Mouse (Mus musculus): ENCODE measurements at regions not wholly inside any gene's neighbourhood (a gene's known extent, or its start where the extent isn't known, plus 50 kb on each side); places are given as distances from the start of the nearest gene placed in this dataset.

- no peak overlapping the region for H3K4me3 ChIP-seq
- H3K9ac ChIP-seq = no peak overlapping the region
- H3K4me1 ChIP-seq = no peaks in the 10 kb centered on the region
- WGBS (ENCODE audit: insufficient replicate concordance) = 62% methylated on average over 1 of the region's 1 CpGs
- ATAC-seq = no peak
- H3K4me2 ChIP-seq = no peak overlapping the region
- no peaks in the 10 kb centered on the region for H3K27me3 ChIP-seq (replicated peaks)
- no peaks in the 10 kb centered on the region for H3K9me3 ChIP-seq (replicated peaks)
- no peaks in the 10 kb centered on the region for H3K36me3 ChIP-seq
- no peak overlapping the region for H3K27ac ChIP-seq
Observed at GRCm38 (mm10) chr16:9408196-9408595, 578.3 kb downstream of the 1810013L24Rik start.

GRCm38 (mm10) chr16:9430509-9430908 lies 564.9 kb downstream of the Grin2a start:
- Histone ChIP-seq H3K4me3 (no peak overlapping the region), H3K4me2 (no peak overlapping the region), H3K27me3 (replicated peaks) (no peaks in the 10 kb centered on the region), H3K9ac (no peak overlapping the region), H3K4me1 (no peaks in the 10 kb centered on the region), H3K27ac (no peak overlapping the region), H3K9me3 (replicated peaks) (no peaks in the 10 kb centered on the region), H3K36me3 (no peaks in the 10 kb centered on the region)
- no peak for ATAC-seq

- H3K4me2 ChIP-seq = no peak overlapping the region
- no peak overlapping the region for H3K4me3 ChIP-seq
- 21% methylated on average over 2 of the region's 2 CpGs for WGBS (ENCODE audit: insufficient replicate concordance)
- H3K36me3 ChIP-seq = no peaks in the 10 kb centered on the region
- ATAC-seq = no peak
- H3K9me3 ChIP-seq (replicated peaks) = no peaks in the 10 kb centered on the region
- H3K9ac ChIP-seq = no peak overlapping the region
- H3K27me3 ChIP-seq (replicated peaks) = no peaks in the 10 kb centered on the region
- no peak overlapping the region for H3K27ac ChIP-seq
- no peaks in the 10 kb centered on the region for H3K4me1 ChIP-seq
Observed at GRCm38 (mm10) chr16:9439300-9439856, 556.0 kb downstream of the Grin2a start.

GRCm38 (mm10) chr16:9439891-9440290 lies 555.5 kb downstream of the Grin2a start:
- Histone ChIP-seq H3K9ac (no peak overlapping the region), H3K36me3 (no peaks in the 10 kb centered on the region)

GRCm38 (mm10) chr16:9452058-9452457 lies 543.3 kb downstream of the Grin2a start:
- Histone ChIP-seq H3K27ac (no peak overlapping the region), H3K36me3 (no peaks in the 10 kb centered on the region), H3K4me1 (no peaks in the 10 kb centered on the region), H3K27me3 (replicated peaks) (no peaks in the 10 kb centered on the region), H3K9ac (no peak overlapping the region), H3K4me3 (no peak overlapping the region), H3K4me2 (no peak overlapping the region), H3K9me3 (replicated peaks) (no peaks in the 10 kb centered on the region)
- ATAC-seq = no peak
- WGBS (ENCODE audit: insufficient replicate concordance) = 71% methylated on average over 4 of the region's 4 CpGs

More at GRCm38 (mm10) chr16:9439891-9440290, 555.5 kb downstream of the Grin2a start:
- Histone ChIP-seq H3K9me3 (replicated peaks) (no peaks in the 10 kb centered on the region), H3K27ac (no peak overlapping the region), H3K4me2 (no peak overlapping the region), H3K27me3 (replicated peaks) (no peaks in the 10 kb centered on the region), H3K4me3 (no peak overlapping the region), H3K4me1 (no peaks in the 10 kb centered on the region)
- ATAC-seq = no peak
- 61% methylated on average over 1 of the region's 1 CpGs for WGBS (ENCODE audit: insufficient replicate concordance)

- Histone ChIP-seq H3K4me2 (no peak overlapping the region), H3K27me3 (replicated peaks) (no peaks in the 10 kb centered on the region), H3K36me3 (no peaks in the 10 kb centered on the region), H3K4me1 (no peaks in the 10 kb centered on the region), H3K9me3 (replicated peaks) (no peaks in the 10 kb centered on the region), H3K4me3 (no peak overlapping the region), H3K9ac (no peak overlapping the region), H3K27ac (no peak overlapping the region)
- 56% methylated on average over 6 of the region's 6 CpGs for WGBS (ENCODE audit: insufficient replicate concordance)
- no peak for ATAC-seq
Observed at GRCm38 (mm10) chr16:9457574-9457973, 537.8 kb downstream of the Grin2a start.

GRCm38 (mm10) chr16:9462497-9462896 lies 532.9 kb downstream of the Grin2a start:
- no peaks in the 10 kb centered on the region for H3K36me3 ChIP-seq
- no peak overlapping the region for H3K4me2 ChIP-seq
- H3K9ac ChIP-seq = no peak overlapping the region
- 79% methylated on average over 3 of the region's 3 CpGs for whole genome bisulfite sequencing (ENCODE audit: insufficient replicate concordance)
- H3K27ac ChIP-seq = no peak overlapping the region
- no peak for ATAC-seq
- H3K4me3 ChIP-seq = no peak overlapping the region
- H3K4me1 ChIP-seq = no peaks in the 10 kb centered on the region
- no peaks in the 10 kb centered on the region for H3K27me3 ChIP-seq (replicated peaks)
- H3K9me3 ChIP-seq (replicated peaks) = no peaks in the 10 kb centered on the region

- Histone ChIP-seq H3K9ac (no peak overlapping the region), H3K27me3 (replicated peaks) (no peaks in the 10 kb centered on the region), H3K36me3 (no peaks in the 10 kb centered on the region), H3K4me2 (no peak overlapping the region), H3K27ac (no peak overlapping the region), H3K9me3 (replicated peaks) (no peaks in the 10 kb centered on the region), H3K4me3 (no peak overlapping the region), H3K4me1 (no peaks in the 10 kb centered on the region)
- no peak for ATAC-seq
- WGBS (ENCODE audit: insufficient replicate concordance) = 45% methylated on average over 4 of the region's 4 CpGs
Observed at GRCm38 (mm10) chr16:9469394-9469793, 526.0 kb downstream of the Grin2a start.

- Histone ChIP-seq H3K27ac (no peak overlapping the region), H3K27me3 (replicated peaks) (no peaks in the 10 kb centered on the region), H3K4me2 (no peak overlapping the region), H3K4me3 (no peak overlapping the region), H3K9ac (no peak overlapping the region), H3K9me3 (replicated peaks) (no peaks in the 10 kb centered on the region), H3K36me3 (no peaks in the 10 kb centered on the region), H3K4me1 (no peaks in the 10 kb centered on the region)
- WGBS (ENCODE audit: insufficient replicate concordance) = 48% methylated on average over 1 of the region's 1 CpGs
- ATAC-seq = no peak
Observed at GRCm38 (mm10) chr16:9485291-9485690, 510.1 kb downstream of the Grin2a start.

GRCm38 (mm10) chr16:9498301-9498700 lies 497.1 kb downstream of the Grin2a start:
- Histone ChIP-seq H3K27me3 (replicated peaks) (no peaks in the 10 kb centered on the region), H3K4me2 (no peak overlapping the region), H3K36me3 (no peaks in the 10 kb centered on the region), H3K9ac (no peak overlapping the region), H3K4me3 (no peak overlapping the region), H3K27ac (no peak overlapping the region), H3K9me3 (replicated peaks) (no peaks in the 10 kb centered on the region), H3K4me1 (no peaks in the 10 kb centered on the region)
- ATAC-seq = no peak
- 40% methylated on average over 2 of the region's 2 CpGs for WGBS (ENCODE audit: insufficient replicate concordance)

- no peaks in the 10 kb centered on the region for H3K27me3 ChIP-seq (replicated peaks)
- no peak for ATAC-seq
- WGBS (ENCODE audit: insufficient replicate concordance) = 57% methylated on average over 4 of the region's 4 CpGs
- no peaks in the 10 kb centered on the region for H3K9me3 ChIP-seq (replicated peaks)
- no peak overlapping the region for H3K4me2 ChIP-seq
- H3K36me3 ChIP-seq = no peaks in the 10 kb centered on the region
- no peak overlapping the region for H3K9ac ChIP-seq
- no peak overlapping the region for H3K27ac ChIP-seq
- no peaks in the 10 kb centered on the region for H3K4me1 ChIP-seq
- H3K4me3 ChIP-seq = no peak overlapping the region
Observed at GRCm38 (mm10) chr16:9501713-9502112, 493.6 kb downstream of the Grin2a start.

GRCm38 (mm10) chr16:9509666-9510065 lies 485.7 kb downstream of the Grin2a start:
- WGBS (ENCODE audit: insufficient replicate concordance) = 41% methylated on average over 1 of the region's 1 CpGs
- Histone ChIP-seq H3K36me3 (no peaks in the 10 kb centered on the region), H3K9me3 (replicated peaks) (no peaks in the 10 kb centered on the region), H3K4me2 (no peak overlapping the region), H3K27me3 (replicated peaks) (no peaks in the 10 kb centered on the region), H3K4me3 (no peak overlapping the region), H3K27ac (no peak overlapping the region), H3K4me1 (no peaks in the 10 kb centered on the region), H3K9ac (no peak overlapping the region)
- no peak for ATAC-seq

- WGBS (ENCODE audit: insufficient replicate concordance) = 42% methylated on average over 4 of the region's 4 CpGs
- no peak overlapping the region for H3K4me3 ChIP-seq
- no peak for ATAC-seq
Observed at GRCm38 (mm10) chr16:9514538-9514937, 480.8 kb downstream of the Grin2a start.

More at GRCm38 (mm10) chr16:9514538-9514937, 480.8 kb downstream of the Grin2a start:
- Histone ChIP-seq H3K4me2 (no peak overlapping the region), H3K4me1 (no peaks in the 10 kb centered on the region), H3K36me3 (no peaks in the 10 kb centered on the region), H3K27me3 (replicated peaks) (no peaks in the 10 kb centered on the region), H3K9ac (no peak overlapping the region), H3K9me3 (replicated peaks) (no peaks in the 10 kb centered on the region), H3K27ac (no peak overlapping the region)

All from liver, embryonic 12.5 days (tissue).